Mouse (Mus musculus) cortical plate, adult 2 months (tissue): ENCODE results near the gene Pde2a.

Source experiments
- CTCF ChIP-seq: fragments of 200-500 bp; IDR thresholded peaks from 2 replicates; pipeline ENCODE4 v1.5.1; 2011; ENCODE audit warnings: mild to moderate bottlenecking, control low read depth, low read length; ENCODE audit not compliant: insufficient read depth; ENCODE audit errors: extremely low read depth
- POLR2A ChIP-seq: fragments of 200-500 bp; IDR thresholded peaks from 2 replicates; pipeline ENCODE4 v1.6.1; 2011; ENCODE audit warnings: mild to moderate bottlenecking, low read length, control low read depth; ENCODE audit not compliant: insufficient read depth; ENCODE audit errors: extremely low read depth

- no peak for TF ChIP-seq POLR2A
- no peak for TF ChIP-seq CTCF
Measured at GRCm38 (mm10) chr7:101393694-101394504, 27.6 kb upstream of the Pde2a start.
